Mouse (Mus musculus): ENCODE measurements around the gene Tenm2. TPM values are rescaled to one million over a fixed set of nuclear protein-coding genes. Genes with fewer than 3 reads are reported as not detected.

Tenm2 gene
- polyA plus RNA-seq, 1 experiment from 2014 or later: not detected

DNA sequence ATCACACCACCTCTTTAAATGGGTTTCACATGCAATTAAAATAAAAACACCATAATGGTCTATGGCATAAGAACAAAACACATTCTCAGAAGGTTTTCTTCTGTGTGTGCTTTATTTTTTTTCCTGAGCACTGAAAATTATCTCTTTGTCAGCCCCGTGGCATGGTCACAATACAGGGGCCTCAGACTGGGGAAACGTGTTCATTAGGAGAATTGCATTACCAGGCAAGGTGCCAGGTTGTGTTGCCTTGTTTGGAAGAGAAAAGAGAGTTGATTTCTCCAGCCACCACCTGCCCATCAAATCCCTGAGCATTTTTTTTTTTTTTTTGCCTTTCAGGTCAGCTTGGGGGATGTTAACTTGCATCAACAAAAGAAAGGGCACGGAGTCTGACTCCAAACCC lies 631.5 kb downstream of the Tenm2 start:
- no peaks in the 10 kb centered on the region for H3K27me3 ChIP-seq (ENCODE audit: insufficient read depth, low read length)
- TF ChIP-seq CTCF (IDR thresholded peaks at IDR 0.05; ENCODE audit: low read depth): no peak
- no peak for TF ChIP-seq EP300 (IDR thresholded peaks at IDR 0.05; ENCODE audit: low read depth)
- 50% methylated on average over 3 of the region's 3 CpGs for WGBS (ENCODE audit: insufficient replicate concordance)
- H3K9ac ChIP-seq (replicated peaks): no peak overlapping the region
- H3K4me2 ChIP-seq (ENCODE audit: low read depth, low read length): no peak overlapping the region
- H3K27ac ChIP-seq (ENCODE audit: low read depth): no peak overlapping the region
- DNase-seq (no peak), ATAC-seq (no peak)
- H3K4me1 ChIP-seq (ENCODE audit: insufficient read depth): no peaks in the 10 kb centered on the region
- H3K9me3 ChIP-seq (ENCODE audit: low read length): no peaks in the 10 kb centered on the region
- H3K36me3 ChIP-seq (replicated peaks; ENCODE audit: insufficient read depth, low read length): no peaks in the 10 kb centered on the region
- no peak overlapping the region for H3K4me3 ChIP-seq (ENCODE audit: low read depth, low read length)

DNA sequence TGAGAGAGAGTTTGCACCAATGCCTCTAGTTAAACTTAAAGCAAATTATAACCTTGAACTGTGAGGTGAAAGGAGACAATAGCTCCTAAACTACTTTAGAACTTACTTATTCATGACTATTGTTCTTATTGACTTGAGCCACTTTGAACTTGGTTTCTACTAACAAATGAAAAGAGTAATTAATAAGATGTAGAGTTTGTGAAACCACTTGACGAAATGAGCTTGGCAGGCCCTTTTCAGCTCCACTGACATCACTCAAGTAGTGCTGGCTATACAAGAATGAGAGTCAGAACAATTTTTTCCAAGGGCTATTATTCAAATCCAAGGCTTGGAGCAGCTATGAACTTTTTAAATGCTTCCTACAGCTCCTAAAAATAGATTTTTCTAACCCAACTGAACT lies 643.3 kb downstream of the Tenm2 start:
- no peak overlapping the region for H3K27ac ChIP-seq (ENCODE audit: low read depth)
- H3K4me1 ChIP-seq (ENCODE audit: insufficient read depth): no peaks in the 10 kb centered on the region
- ATAC-seq: no peak
- no peak overlapping the region for H3K4me2 ChIP-seq (ENCODE audit: low read depth, low read length)
- H3K27me3 ChIP-seq (ENCODE audit: insufficient read depth, low read length): no peaks in the 10 kb centered on the region
- TF ChIP-seq EP300 (IDR thresholded peaks at IDR 0.05; ENCODE audit: low read depth) (no peak), CTCF (IDR thresholded peaks at IDR 0.05; ENCODE audit: low read depth) (no peak)
- H3K9me3 ChIP-seq (ENCODE audit: low read length): no peaks in the 10 kb centered on the region
- DNase-seq: no peak
- WGBS (ENCODE audit: insufficient replicate concordance): 63% methylated on average over 1 of the region's 1 CpGs
- H3K4me3 ChIP-seq (ENCODE audit: low read depth, low read length): no peak overlapping the region
- no peak overlapping the region for H3K9ac ChIP-seq (replicated peaks)
- H3K36me3 ChIP-seq (replicated peaks; ENCODE audit: insufficient read depth, low read length): no peaks in the 10 kb centered on the region

DNA sequence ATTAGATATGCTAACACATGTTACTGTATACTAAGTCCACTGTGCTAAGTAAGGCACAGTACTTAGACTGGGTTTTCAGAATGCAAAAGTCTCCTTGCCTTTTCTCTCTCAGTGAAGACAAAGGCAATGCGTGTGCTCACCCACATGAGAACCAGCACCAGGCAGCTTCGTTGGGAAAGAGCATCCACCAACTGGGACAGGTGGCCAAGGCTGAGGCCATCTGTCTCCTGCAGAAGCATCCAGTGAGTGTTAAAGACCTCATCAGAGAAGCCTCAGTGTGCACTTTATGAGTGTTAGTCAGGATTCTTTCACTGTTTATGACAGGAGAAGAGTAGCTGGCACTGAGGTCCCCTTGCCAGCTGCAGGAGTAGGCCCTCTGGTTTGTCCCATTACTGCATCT lies 669.6 kb downstream of the Tenm2 start:
- no peak overlapping the region for H3K4me3 ChIP-seq (ENCODE audit: low read depth, low read length)
- H3K4me2 ChIP-seq (ENCODE audit: low read depth, low read length): no peak overlapping the region
- no peaks in the 10 kb centered on the region for H3K4me1 ChIP-seq (ENCODE audit: insufficient read depth)
- H3K9me3 ChIP-seq (ENCODE audit: low read length): no peaks in the 10 kb centered on the region
- H3K27me3 ChIP-seq (ENCODE audit: insufficient read depth, low read length): no peaks in the 10 kb centered on the region
- TF ChIP-seq CTCF (IDR thresholded peaks at IDR 0.05; ENCODE audit: low read depth) (no peak), EP300 (IDR thresholded peaks at IDR 0.05; ENCODE audit: low read depth) (no peak)
- no peak overlapping the region for H3K9ac ChIP-seq (replicated peaks)
- 66% methylated on average over 2 of the region's 2 CpGs for WGBS (ENCODE audit: insufficient replicate concordance)
- H3K36me3 ChIP-seq (replicated peaks; ENCODE audit: insufficient read depth, low read length): no peaks in the 10 kb centered on the region
- no peak for DNase-seq
- no peak for ATAC-seq
- H3K27ac ChIP-seq (ENCODE audit: low read depth): no peak overlapping the region

DNA sequence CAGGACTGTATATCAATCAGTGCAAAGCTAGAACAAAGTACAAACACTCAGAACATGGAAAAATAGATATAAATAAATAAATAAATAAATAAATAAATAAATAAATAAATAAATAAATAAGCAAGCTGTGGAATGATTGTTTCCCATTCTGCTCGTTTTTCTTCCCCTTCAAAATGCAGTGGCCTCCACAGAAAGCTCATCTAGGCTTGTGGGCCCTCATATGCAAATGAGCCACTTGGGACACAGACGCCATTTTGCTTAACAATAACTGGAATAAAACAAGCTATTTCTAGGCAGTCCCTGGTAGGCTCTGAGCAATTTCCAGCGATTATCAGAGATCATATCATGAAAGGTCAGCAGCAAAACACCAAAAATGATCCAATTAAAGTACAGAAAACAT lies 672.9 kb downstream of the Tenm2 start:
- H3K4me1 ChIP-seq (ENCODE audit: insufficient read depth): no peaks in the 10 kb centered on the region
- H3K4me3 ChIP-seq (ENCODE audit: low read depth, low read length): no peak overlapping the region
- no peaks in the 10 kb centered on the region for H3K27me3 ChIP-seq (ENCODE audit: insufficient read depth, low read length)
- 58% methylated on average over 3 of the region's 3 CpGs for WGBS (ENCODE audit: insufficient replicate concordance)
- H3K36me3 ChIP-seq (replicated peaks; ENCODE audit: insufficient read depth, low read length): no peaks in the 10 kb centered on the region
- no peak overlapping the region for H3K27ac ChIP-seq (ENCODE audit: low read depth)
- ATAC-seq (no peak), DNase-seq (no peak)
- no peak overlapping the region for H3K4me2 ChIP-seq (ENCODE audit: low read depth, low read length)
- TF ChIP-seq CTCF (IDR thresholded peaks at IDR 0.05; ENCODE audit: low read depth): no peak
- no peak for TF ChIP-seq EP300 (IDR thresholded peaks at IDR 0.05; ENCODE audit: low read depth)
- no peaks in the 10 kb centered on the region for H3K9me3 ChIP-seq (ENCODE audit: low read length)
- no peak overlapping the region for H3K9ac ChIP-seq (replicated peaks)

DNA sequence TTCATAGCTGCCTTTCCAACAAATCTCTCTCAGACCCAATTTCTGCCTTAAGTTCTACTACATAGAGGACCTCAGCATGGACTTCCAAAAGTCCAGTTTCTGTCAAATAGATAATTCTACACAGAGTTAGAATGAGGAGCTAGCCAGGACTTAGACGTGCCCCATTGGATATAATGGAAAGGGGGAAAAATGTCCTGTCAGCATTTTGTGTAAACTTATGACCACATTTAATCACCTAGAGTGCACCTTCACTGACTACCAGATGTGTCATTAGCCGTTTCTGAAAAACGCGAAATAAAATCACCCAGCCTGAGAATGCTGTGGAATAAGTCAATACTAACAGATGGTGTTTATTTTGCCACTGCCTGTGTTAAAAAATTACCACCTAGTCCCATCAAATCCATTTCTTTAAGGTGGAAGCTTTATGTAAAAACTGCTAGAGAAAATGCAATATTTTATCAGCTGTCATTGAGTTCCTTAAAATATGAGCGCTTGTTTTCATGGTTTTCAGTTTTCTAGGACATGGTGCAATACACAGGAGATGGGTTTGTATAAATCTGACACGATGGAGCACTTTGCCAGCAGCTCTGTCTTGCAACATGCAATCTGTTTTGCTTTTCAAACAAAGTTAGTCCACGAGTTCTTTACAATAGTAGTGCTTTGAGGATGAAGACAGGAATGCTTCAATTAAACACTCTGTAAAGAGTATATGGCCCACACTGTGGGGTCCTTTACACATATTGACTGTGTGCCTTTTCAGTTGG lies 674.8 kb downstream of the Tenm2 start:
- TF ChIP-seq CTCF (IDR thresholded peaks at IDR 0.05; ENCODE audit: low read depth) (no peak), EP300 (IDR thresholded peaks at IDR 0.05; ENCODE audit: low read depth) (no peak)
- no peak overlapping the region for H3K9ac ChIP-seq (replicated peaks)
- no peak overlapping the region for H3K4me2 ChIP-seq (ENCODE audit: low read depth, low read length)
- H3K36me3 ChIP-seq (replicated peaks; ENCODE audit: insufficient read depth, low read length): no peaks in the 10 kb centered on the region
- ATAC-seq (no peak), DNase-seq (no peak)
- no peaks in the 10 kb centered on the region for H3K9me3 ChIP-seq (ENCODE audit: low read length)
- 69% methylated on average over 7 of the region's 7 CpGs for WGBS (ENCODE audit: insufficient replicate concordance)
- H3K27me3 ChIP-seq (ENCODE audit: insufficient read depth, low read length): no peaks in the 10 kb centered on the region
- H3K27ac ChIP-seq (ENCODE audit: low read depth): no peak overlapping the region
- no peak overlapping the region for H3K4me3 ChIP-seq (ENCODE audit: low read depth, low read length)
- no peaks in the 10 kb centered on the region for H3K4me1 ChIP-seq (ENCODE audit: insufficient read depth)

DNA sequence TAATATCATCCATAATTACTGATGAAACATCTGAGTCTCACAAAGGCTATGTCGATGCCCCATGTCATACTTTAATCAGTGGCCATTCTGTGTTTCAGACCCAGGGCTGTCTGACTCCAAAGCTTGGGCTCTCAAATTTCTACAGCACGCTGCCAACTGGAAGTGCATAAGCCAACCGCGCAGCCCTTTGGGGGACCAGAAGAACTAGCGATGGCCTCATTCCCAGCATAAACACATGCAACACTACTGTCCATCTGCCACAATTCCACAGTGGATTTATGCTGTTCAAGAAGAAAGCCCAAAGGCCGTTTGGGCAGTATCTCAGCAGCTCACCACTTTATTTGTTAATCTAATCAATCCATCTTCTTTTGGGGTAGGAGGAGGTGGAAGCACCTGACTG lies 678.4 kb downstream of the Tenm2 start:
- Histone ChIP-seq H3K27me3 (ENCODE audit: insufficient read depth, low read length) (no peaks in the 10 kb centered on the region), H3K4me1 (ENCODE audit: insufficient read depth) (no peaks in the 10 kb centered on the region), H3K9me3 (ENCODE audit: low read length) (no peaks in the 10 kb centered on the region), H3K9ac (replicated peaks) (no peak overlapping the region), H3K4me2 (ENCODE audit: low read depth, low read length) (no peak overlapping the region), H3K4me3 (ENCODE audit: low read depth, low read length) (no peak overlapping the region), H3K36me3 (replicated peaks; ENCODE audit: insufficient read depth, low read length) (no peaks in the 10 kb centered on the region), H3K27ac (ENCODE audit: low read depth) (no peak overlapping the region)
- DNase-seq (no peak), ATAC-seq (no peak)
- TF ChIP-seq EP300 (IDR thresholded peaks at IDR 0.05; ENCODE audit: low read depth) (no peak), CTCF (IDR thresholded peaks at IDR 0.05; ENCODE audit: low read depth) (no peak)
- WGBS (ENCODE audit: insufficient replicate concordance): 76% methylated on average over 6 of the region's 6 CpGs
